Comparison of ENCODE assay signal across 15 mouse cellular contexts in genomic region chr5:91862843-91863242, GRCm38 (mm10).
"Had no signal": no experiment of that assay in that cellular context is flagged by ENCODE, and none has a peak within 500 bp of the region (broad histone marks: within the 10 kb centered on the region; RNA-seq: fewer than 3 reads in every experiment).

No protein-coding gene starts in this region.

- H3K36me3 ChIP-seq: kidney, embryonic 15.5 days; limb, embryonic 12.5 days; midbrain, embryonic 15.5 days; neural tube, embryonic 13.5 days had no signal

- H3K4me3 ChIP-seq: kidney, embryonic 15.5 days; limb, embryonic 12.5 days; midbrain, embryonic 15.5 days; neural tube, embryonic 13.5 days had no signal

- DNase-seq: kidney, adult 2 months; kidney, postnatal 14 days; layer of hippocampus, adult 9-11 months; layer of hippocampus, postnatal 36 days; lung, adult 2 months; lung, postnatal 14 days; retina, postnatal 1 day; right cerebral cortex, postnatal 4 days; spleen, adult 18-20 months; thymus, adult 18-20 months had no signal

- H3K9me3 ChIP-seq: kidney, embryonic 15.5 days; limb, embryonic 12.5 days; midbrain, embryonic 15.5 days; neural tube, embryonic 13.5 days had no signal

- ATAC-seq: midbrain, embryonic 15.5 days had no signal

- H3K27me3 ChIP-seq: kidney, embryonic 15.5 days; limb, embryonic 12.5 days; midbrain, embryonic 15.5 days; neural tube, embryonic 13.5 days had no signal

- H3K9ac ChIP-seq: kidney, embryonic 15.5 days; limb, embryonic 12.5 days; liver, embryonic 14.5 days; midbrain, embryonic 15.5 days; neural tube, embryonic 13.5 days had no signal

- H3K4me2 ChIP-seq: kidney, embryonic 15.5 days; limb, embryonic 12.5 days; midbrain, embryonic 15.5 days; neural tube, embryonic 13.5 days had no signal

- H3K27ac ChIP-seq: kidney, embryonic 15.5 days; limb, embryonic 12.5 days; liver, embryonic 14.5 days; midbrain, embryonic 15.5 days; neural tube, embryonic 13.5 days had no signal

- H3K4me1 ChIP-seq: kidney, embryonic 15.5 days; limb, embryonic 12.5 days; midbrain, embryonic 15.5 days; neural tube, embryonic 13.5 days had no signal
